Mouse (Mus musculus): ENCODE data around the gene Gprasp1. TPM values are rescaled to one million over a fixed set of nuclear protein-coding genes. Genes with fewer than 3 reads are reported as not detected.

Gene Gprasp1
- polyA plus RNA-seq (2012; rRNA removed): 19.9 and 20.3 TPM in 2 replicates

- WGBS: under 1% methylated on average over 48 of the region's 48 CpGs
- no peaks in the 10 kb centered on the region for H3K36me3 ChIP-seq (ENCODE audit: control insufficient read depth, insufficient read depth, low read length)
- peak; percentile 84 for DNase-seq
- TF ChIP-seq CTCF (IDR thresholded peaks at IDR 0.05; ENCODE audit: borderline replicate concordance, control insufficient read depth, extremely low read depth, insufficient read depth, low read length, poor library complexity) (no peak), POLR2A (IDR thresholded peaks at IDR 0.05; ENCODE audit: control insufficient read depth, extremely low read depth, insufficient read depth, low read length, poor library complexity) (0 out of 2 replicates have a peak, but pooled peaks have one; percentile 34)
- no peaks in the 10 kb centered on the region for H3K4me1 ChIP-seq (replicated peaks; ENCODE audit: control insufficient read depth, insufficient read depth, low read length)
- H3K4me3 ChIP-seq (ENCODE audit: control insufficient read depth, insufficient read depth, low read length): peak within 1 kb of the TSS; percentile 99
- no peaks in the 10 kb centered on the region for H3K27me3 ChIP-seq (ENCODE audit: control insufficient read depth, insufficient read depth, low read length)
- H3K27ac ChIP-seq (ENCODE audit: control insufficient read depth, insufficient read depth, low read length): peak within 1 kb of the TSS; percentile 87; the same call in 1 of the 2 replicates
Measured at GRCm38 (mm10) chrX:135742304-135743055, at the start of gene Gprasp1, which contains the start of gene Armcx5. Gprasp1 (plus strand) TSS chrX:135742733. Armcx5 (plus strand) TSS chrX:135742733.

- H3K27me3 ChIP-seq (ENCODE audit: control insufficient read depth, insufficient read depth, low read length): no peaks in the 10 kb centered on the region
- no peaks in the 10 kb centered on the region for H3K36me3 ChIP-seq (ENCODE audit: control insufficient read depth, insufficient read depth, low read length)
- 71% methylated on average over 1 of the region's 1 CpGs for WGBS
- no peak for DNase-seq
- H3K27ac ChIP-seq (ENCODE audit: control insufficient read depth, insufficient read depth, low read length): no peak within 1 kb of the TSS
- H3K4me3 ChIP-seq (ENCODE audit: control insufficient read depth, insufficient read depth, low read length): no peak within 1 kb of the TSS
- no peaks in the 10 kb centered on the region for H3K4me1 ChIP-seq (replicated peaks; ENCODE audit: control insufficient read depth, insufficient read depth, low read length)
- TF ChIP-seq CTCF (IDR thresholded peaks at IDR 0.05; ENCODE audit: borderline replicate concordance, control insufficient read depth, extremely low read depth, insufficient read depth, low read length, poor library complexity) (no peak), POLR2A (IDR thresholded peaks at IDR 0.05; ENCODE audit: control insufficient read depth, extremely low read depth, insufficient read depth, low read length, poor library complexity) (no peak)
Measured at GRCm38 (mm10) chrX:135693633-135694032, 48.9 kb upstream of the Gprasp1 start, which contains the start of gene Tcp11x2. Tcp11x2 (minus strand) TSS chrX:135693790.

GRCm38 (mm10) chrX:135703111-135703510 is 39.4 kb upstream of the Gprasp1 start:
- DNase-seq: no peak
- no peak overlapping the region for H3K4me3 ChIP-seq (ENCODE audit: control insufficient read depth, insufficient read depth, low read length)
- TF ChIP-seq CTCF (IDR thresholded peaks at IDR 0.05; ENCODE audit: borderline replicate concordance, control insufficient read depth, extremely low read depth, insufficient read depth, low read length, poor library complexity): no peak
- no peak for TF ChIP-seq POLR2A (IDR thresholded peaks at IDR 0.05; ENCODE audit: control insufficient read depth, extremely low read depth, insufficient read depth, low read length, poor library complexity)
- H3K27me3 ChIP-seq (ENCODE audit: control insufficient read depth, insufficient read depth, low read length): no peaks in the 10 kb centered on the region
- H3K36me3 ChIP-seq (ENCODE audit: control insufficient read depth, insufficient read depth, low read length): no peaks in the 10 kb centered on the region
- no peak overlapping the region for H3K27ac ChIP-seq (ENCODE audit: control insufficient read depth, insufficient read depth, low read length)
- no peaks in the 10 kb centered on the region for H3K4me1 ChIP-seq (replicated peaks; ENCODE audit: control insufficient read depth, insufficient read depth, low read length)
- WGBS: 93% methylated on average over 1 of the region's 1 CpGs

GRCm38 (mm10) chrX:135704349-135704748 is 38.2 kb upstream of the Gprasp1 start:
- H3K4me1 ChIP-seq (replicated peaks; ENCODE audit: control insufficient read depth, insufficient read depth, low read length): no peaks in the 10 kb centered on the region
- H3K4me3 ChIP-seq (ENCODE audit: control insufficient read depth, insufficient read depth, low read length): no peak overlapping the region
- DNase-seq: no peak
- TF ChIP-seq POLR2A (IDR thresholded peaks at IDR 0.05; ENCODE audit: control insufficient read depth, extremely low read depth, insufficient read depth, low read length, poor library complexity): no peak
- no peak for TF ChIP-seq CTCF (IDR thresholded peaks at IDR 0.05; ENCODE audit: borderline replicate concordance, control insufficient read depth, extremely low read depth, insufficient read depth, low read length, poor library complexity)
- no peaks in the 10 kb centered on the region for H3K27me3 ChIP-seq (ENCODE audit: control insufficient read depth, insufficient read depth, low read length)
- H3K36me3 ChIP-seq (ENCODE audit: control insufficient read depth, insufficient read depth, low read length): no peaks in the 10 kb centered on the region
- 32% methylated on average over 2 of the region's 2 CpGs for WGBS
- no peak overlapping the region for H3K27ac ChIP-seq (ENCODE audit: control insufficient read depth, insufficient read depth, low read length)

DNA sequence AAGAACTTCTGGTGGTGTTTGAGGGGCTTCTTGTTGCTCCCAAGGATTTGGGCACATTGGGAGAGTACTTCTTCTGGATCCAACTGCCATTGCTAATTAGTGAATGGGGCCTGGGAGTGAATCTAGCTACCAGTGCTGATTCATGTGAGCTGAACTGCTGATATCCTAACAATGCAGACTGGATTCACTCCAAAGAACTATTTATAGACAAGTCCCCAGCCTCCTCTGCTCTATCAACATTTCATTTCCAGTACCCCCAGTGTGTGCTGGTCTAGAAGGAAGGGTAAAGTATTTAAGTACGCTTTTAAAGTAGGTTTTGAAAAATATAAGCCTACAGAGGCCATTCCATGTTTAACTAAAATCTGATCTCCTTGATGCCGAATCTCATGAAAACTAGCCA is 29.7 kb upstream of the Gprasp1 start:
- Histone ChIP-seq H3K27ac (ENCODE audit: control insufficient read depth, insufficient read depth, low read length) (no peak overlapping the region), H3K4me1 (replicated peaks; ENCODE audit: control insufficient read depth, insufficient read depth, low read length) (no peaks in the 10 kb centered on the region), H3K36me3 (ENCODE audit: control insufficient read depth, insufficient read depth, low read length) (no peaks in the 10 kb centered on the region), H3K4me3 (ENCODE audit: control insufficient read depth, insufficient read depth, low read length) (no peak overlapping the region), H3K27me3 (ENCODE audit: control insufficient read depth, insufficient read depth, low read length) (no peaks in the 10 kb centered on the region)
- no peak for TF ChIP-seq POLR2A (IDR thresholded peaks at IDR 0.05; ENCODE audit: control insufficient read depth, extremely low read depth, insufficient read depth, low read length, poor library complexity)
- TF ChIP-seq CTCF (IDR thresholded peaks at IDR 0.05; ENCODE audit: borderline replicate concordance, control insufficient read depth, extremely low read depth, insufficient read depth, low read length, poor library complexity): no peak
- DNase-seq: no peak
- 83% methylated on average over 2 of the region's 2 CpGs for WGBS

DNA sequence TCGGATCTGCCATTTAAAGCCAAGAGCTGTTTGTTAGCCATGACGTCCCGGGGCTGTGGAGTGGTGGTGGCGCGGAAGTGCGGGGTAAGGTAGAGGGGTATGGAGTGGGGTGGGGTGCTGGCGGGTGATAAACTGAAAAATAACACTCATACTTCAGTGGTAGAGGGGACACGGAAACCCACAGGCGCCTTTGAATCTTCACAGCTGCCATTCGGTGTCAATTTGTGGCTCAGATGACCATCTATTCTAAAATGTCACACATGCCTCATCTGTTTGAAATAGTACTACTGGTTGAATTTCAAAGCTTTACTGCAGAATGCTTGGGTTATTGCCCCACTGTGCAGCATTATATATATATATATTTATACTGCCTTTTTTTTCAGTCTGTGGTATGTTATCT is 17.4 kb upstream of the Gprasp1 start, which contains the start of gene Tmsb15a:
TSS of gene Tmsb15a (minus strand) at position 101 of the 400 bp plus-strand sequence.
- TF ChIP-seq CTCF (IDR thresholded peaks at IDR 0.05; ENCODE audit: borderline replicate concordance, control insufficient read depth, extremely low read depth, insufficient read depth, low read length, poor library complexity) (no peak), POLR2A (IDR thresholded peaks at IDR 0.05; ENCODE audit: control insufficient read depth, extremely low read depth, insufficient read depth, low read length, poor library complexity) (no peak)
- DNase-seq: no peak
- WGBS: 90% methylated on average over 10 of the region's 10 CpGs

More for the DNA sequence above, 17.4 kb upstream of the Gprasp1 start, which contains the start of gene Tmsb15a:
- no peaks in the 10 kb centered on the region for H3K36me3 ChIP-seq (ENCODE audit: control insufficient read depth, insufficient read depth, low read length)
- H3K4me3 ChIP-seq (ENCODE audit: control insufficient read depth, insufficient read depth, low read length): no peak within 1 kb of the TSS
- no peak within 1 kb of the TSS for H3K27ac ChIP-seq (ENCODE audit: control insufficient read depth, insufficient read depth, low read length)
- no peaks in the 10 kb centered on the region for H3K27me3 ChIP-seq (ENCODE audit: control insufficient read depth, insufficient read depth, low read length)
- no peaks in the 10 kb centered on the region for H3K4me1 ChIP-seq (replicated peaks; ENCODE audit: control insufficient read depth, insufficient read depth, low read length)

Data from thymus, adult 2 months (tissue).